Mouse (Mus musculus) stomach, postnatal 0 days (tissue): Measurements from ENCODE around the gene Bcl2a1d. TPM values are rescaled to one million over a fixed set of nuclear protein-coding genes. Genes with fewer than 3 reads are reported as not detected.
"Not testable (repeated sequence)": the region's sequence is repeated elsewhere in the genome, so short reads cannot be mapped to it uniquely, and the experiment has no call there.

Experiments
- ATAC-seq: fragments of 200-750 bp; cut with Nextera tagmentation; 2 replicates; pipeline ENCODE4 v1.8.0; 2017; ENCODE audit not compliant: low FRiP score, low TSS enrichment
- DNase-seq: peaks from one replicate; pipeline ENCODE4 v3.0.0-alpha.2; 2016; ENCODE audit warnings: low spot score
- H3K27ac ChIP-seq: fragments of 300-500 bp; sonication (generic); replicated peaks from 2 replicates; pipeline ENCODE4 v1.5.1; 2014; ENCODE audit warnings: mild to moderate bottlenecking, control low read depth
- H3K27me3 ChIP-seq: fragments of 300-500 bp; sonication (generic); 2 replicates; pipeline ENCODE4 v1.6.1; 2014; ENCODE audit warnings: low read length; ENCODE audit not compliant: control insufficient read depth, insufficient read depth
- H3K36me3 ChIP-seq: fragments of 300-500 bp; sonication (generic); 2 replicates; pipeline ENCODE4 v1.6.1; 2014; ENCODE audit warnings: low read length, mixed read lengths; ENCODE audit not compliant: control insufficient read depth, insufficient read depth
- H3K4me1 ChIP-seq: fragments of 300-500 bp; sonication (generic); replicated peaks from 2 replicates; pipeline ENCODE4 v1.6.1; 2014; ENCODE audit warnings: antibody characterized with exemption; ENCODE audit not compliant: control insufficient read depth, insufficient read depth
- H3K4me2 ChIP-seq: fragments of 300-500 bp; sonication (generic); replicated peaks from 2 replicates; pipeline ENCODE4 v1.6.1; 2014; ENCODE audit warnings: low read depth, mild to moderate bottlenecking, control low read depth, moderate library complexity
- H3K4me3 ChIP-seq: fragments of 300-500 bp; sonication (generic); 2 replicates; pipeline ENCODE4 v1.5.1; 2014; ENCODE audit warnings: low read depth, low read length, control low read depth
- H3K9ac ChIP-seq: fragments of 300-500 bp; sonication (generic); 2 replicates; pipeline ENCODE4 v1.6.1; 2014; ENCODE audit warnings: mild to moderate bottlenecking, low read length, control low read depth, mixed read lengths
- H3K9me3 ChIP-seq: fragments of 300-500 bp; sonication (generic); 2 replicates; pipeline ENCODE4 v1.6.1; 2016; ENCODE audit warnings: low read length; ENCODE audit not compliant: control insufficient read depth
- CTCF ChIP-seq: IDR thresholded peaks from 2 replicates; pipeline ENCODE4 v1.5.1; 2016; ENCODE audit warnings: antibody characterized with exemption, low read depth, mild to moderate bottlenecking, moderate library complexity
- EP300 ChIP-seq: optimal IDR thresholded peaks from 2 replicates; pipeline ENCODE3; 2016; ENCODE audit warnings: antibody characterized with exemption
- WGBS: fragments of 180-500 bp; shearing (Covaris S2); extraction: QIAGEN DNeasy Blood & Tissue Kit; methylation state at CpG from one replicate; pipeline ENCODE4 v1.1.7; 2014; 5-methylcytosine and 5-hydroxymethylcytosine counted together
- polyA plus RNA-seq: library from polyadenylated mRNA; unstranded; fragments of >200 nt; fragmentation: Nextera tagmentation; extraction: Ambion mirVana; gene quantifications from 2 replicates; pipeline ENCODE4 v1.2.1, GENCODE M21; 2015

Gene Bcl2a1d
- polyA plus RNA-seq, 1 experiment from 2014 or later, result 0.42 TPM

GRCm38 (mm10) chr9:88710439-88710838, 21.3 kb downstream of the Bcl2a1d start:
- WGBS, result 96% methylated on average over 2 of the region's 2 CpGs
- not testable (repeated sequence) for H3K27ac ChIP-seq, H3K4me2 ChIP-seq, H3K9ac ChIP-seq, H3K4me3 ChIP-seq, H3K9me3 ChIP-seq, H3K36me3 ChIP-seq, DNase-seq, H3K4me1 ChIP-seq, ATAC-seq, H3K27me3 ChIP-seq

GRCm38 (mm10) chr9:88709794-88710193, 21.9 kb downstream of the Bcl2a1d start:
- not testable (repeated sequence) for H3K4me3 ChIP-seq, DNase-seq, H3K36me3 ChIP-seq, H3K27ac ChIP-seq, H3K4me1 ChIP-seq, H3K9ac ChIP-seq, H3K9me3 ChIP-seq, ATAC-seq, H3K27me3 ChIP-seq, H3K4me2 ChIP-seq
- 80% methylated on average over 5 of the region's 5 CpGs for WGBS

GRCm38 (mm10) chr9:88709304-88709703, 22.4 kb downstream of the Bcl2a1d start:
- Histone ChIP-seq H3K4me1 (no peaks in the 10 kb centered on the region), H3K36me3 (no peaks in the 10 kb centered on the region), H3K27ac (no peak overlapping the region), H3K9ac (no peak overlapping the region), H3K9me3 (no peaks in the 10 kb centered on the region), H3K27me3 (no peaks in the 10 kb centered on the region), H3K4me2 (no peak overlapping the region), H3K4me3 (no peak overlapping the region)
- no peak for DNase-seq
- WGBS, result 85% methylated on average over 6 of the region's 6 CpGs
- no peak for ATAC-seq
- no peak for TF ChIP-seq EP300
- TF ChIP-seq CTCF, result no peak

GRCm38 (mm10) chr9:88706700-88707099, 25.0 kb downstream of the Bcl2a1d start:
- H3K4me3 ChIP-seq, result no peak overlapping the region
- DNase-seq, result no peak
- 69% methylated on average over 4 of the region's 4 CpGs for WGBS
- TF ChIP-seq EP300 (no peak), CTCF (no peak)
- H3K9ac ChIP-seq, result no peak overlapping the region
- no peak for ATAC-seq
- H3K36me3 ChIP-seq, result no peaks in the 10 kb centered on the region
- H3K27ac ChIP-seq, result no peak overlapping the region
- H3K4me2 ChIP-seq, result no peak overlapping the region
- no peaks in the 10 kb centered on the region for H3K27me3 ChIP-seq
- no peaks in the 10 kb centered on the region for H3K9me3 ChIP-seq
- no peaks in the 10 kb centered on the region for H3K4me1 ChIP-seq

GRCm38 (mm10) chr9:88705157-88705556, 26.6 kb downstream of the Bcl2a1d start:
- H3K4me3 ChIP-seq, ATAC-seq, H3K9me3 ChIP-seq, H3K4me1 ChIP-seq, H3K36me3 ChIP-seq, H3K27ac ChIP-seq, H3K9ac ChIP-seq, H3K4me2 ChIP-seq, H3K27me3 ChIP-seq, DNase-seq: not testable (repeated sequence)
- 82% methylated on average over 8 of the region's 8 CpGs for WGBS

- not testable (repeated sequence) for DNase-seq, H3K4me3 ChIP-seq, ATAC-seq, H3K27me3 ChIP-seq, H3K4me2 ChIP-seq, H3K4me1 ChIP-seq, H3K9me3 ChIP-seq, H3K9ac ChIP-seq, H3K27ac ChIP-seq, H3K36me3 ChIP-seq
- WGBS, result no CpG with 5 or more reads among the region's 2 CpGs
Measured at GRCm38 (mm10) chr9:88698746-88699145, 33.0 kb downstream of the Bcl2a1d start.

- H3K27me3 ChIP-seq, H3K36me3 ChIP-seq, H3K9ac ChIP-seq, ATAC-seq, H3K4me3 ChIP-seq, H3K9me3 ChIP-seq, H3K4me2 ChIP-seq, DNase-seq, H3K27ac ChIP-seq, H3K4me1 ChIP-seq: not testable (repeated sequence)
- WGBS, result 52% methylated on average over 2 of the region's 2 CpGs
Measured at GRCm38 (mm10) chr9:88691307-88691706, 40.4 kb downstream of the Bcl2a1d start.

- not testable (repeated sequence) for H3K9ac ChIP-seq, H3K27me3 ChIP-seq, H3K27ac ChIP-seq, H3K4me1 ChIP-seq, DNase-seq, H3K4me3 ChIP-seq, H3K4me2 ChIP-seq, ATAC-seq, H3K36me3 ChIP-seq, H3K9me3 ChIP-seq
- 66% methylated on average over 3 of the region's 3 CpGs for WGBS
Measured at GRCm38 (mm10) chr9:88689451-88689850, 42.3 kb downstream of the Bcl2a1d start.

GRCm38 (mm10) chr9:88686719-88687118, 45.0 kb downstream of the Bcl2a1d start:
- H3K4me1 ChIP-seq, H3K9ac ChIP-seq, H3K4me3 ChIP-seq, ATAC-seq, H3K27ac ChIP-seq, H3K9me3 ChIP-seq, H3K27me3 ChIP-seq, H3K36me3 ChIP-seq, DNase-seq, H3K4me2 ChIP-seq: not testable (repeated sequence)
- 83% methylated on average over 1 of the region's 1 CpGs for WGBS
